Mouse (Mus musculus): ENCODE results near the gene Bpifb2.
"Not testable (repeated sequence)": the region's sequence is repeated elsewhere in the genome, so short reads cannot be mapped to it uniquely, and the experiment has no call there.

The Bpifb2 gene

DNA sequence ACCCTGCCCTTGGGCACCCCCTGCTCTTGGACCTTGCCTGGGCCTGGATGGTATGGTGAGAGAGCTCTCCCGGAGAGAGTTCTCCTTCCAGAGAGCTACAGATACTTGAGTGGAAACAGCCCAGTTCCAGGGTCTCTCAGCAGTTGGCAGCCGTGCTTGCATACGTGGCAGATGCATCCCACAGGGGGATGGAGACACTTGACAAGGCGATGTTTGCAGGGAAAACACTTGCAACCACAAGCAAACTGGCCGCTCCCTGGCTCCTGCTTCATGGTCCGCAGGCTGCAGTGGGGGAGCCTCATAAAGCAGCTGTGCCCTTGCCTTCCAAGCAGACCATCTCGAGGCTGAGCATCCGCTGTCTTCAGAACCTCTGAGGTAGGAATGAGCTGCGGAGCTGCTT, at the start of gene Bpifb2:
TSS of gene Bpifb2 (plus strand) at position 301 of the 400 bp plus-strand sequence.
- no peak for DNase-seq (ENCODE audit: extremely low read depth, insufficient read length, low spot score)

DNA sequence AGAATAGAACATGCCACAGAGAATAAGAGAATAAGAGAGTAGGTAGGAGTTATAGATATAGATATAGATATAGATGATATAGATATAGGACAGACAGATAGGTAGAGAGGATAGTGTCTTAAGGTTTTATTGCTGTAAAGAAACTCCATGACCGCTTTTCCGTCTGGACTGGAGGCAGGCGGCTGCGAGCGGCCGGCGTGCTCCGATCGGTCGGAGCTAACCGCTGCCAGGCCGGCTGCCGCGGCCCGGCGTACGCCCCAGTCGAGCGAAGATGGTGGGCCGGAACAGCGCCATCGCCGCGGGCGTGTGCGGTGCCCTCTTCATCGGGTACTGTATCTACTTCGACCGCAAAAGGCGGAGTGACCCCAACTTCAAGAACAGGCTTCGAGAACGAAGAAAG, 48.9 kb upstream of the Bpifb2 start:
- DNase-seq (ENCODE audit: extremely low read depth, insufficient read length, low spot score): not testable (repeated sequence)

- no peak for DNase-seq (ENCODE audit: extremely low read depth, insufficient read length, low spot score)
Measured at GRCm38 (mm10) chr2:153827171-153827830, 47.5 kb upstream of the Bpifb2 start.

- no peak for DNase-seq (ENCODE audit: extremely low read depth, insufficient read length, low spot score)
Measured at GRCm38 (mm10) chr2:153828704-153829103, 46.1 kb upstream of the Bpifb2 start.

GRCm38 (mm10) chr2:153833291-153833690, 41.6 kb upstream of the Bpifb2 start:
- no peak for DNase-seq (ENCODE audit: extremely low read depth, insufficient read length, low spot score)

DNA sequence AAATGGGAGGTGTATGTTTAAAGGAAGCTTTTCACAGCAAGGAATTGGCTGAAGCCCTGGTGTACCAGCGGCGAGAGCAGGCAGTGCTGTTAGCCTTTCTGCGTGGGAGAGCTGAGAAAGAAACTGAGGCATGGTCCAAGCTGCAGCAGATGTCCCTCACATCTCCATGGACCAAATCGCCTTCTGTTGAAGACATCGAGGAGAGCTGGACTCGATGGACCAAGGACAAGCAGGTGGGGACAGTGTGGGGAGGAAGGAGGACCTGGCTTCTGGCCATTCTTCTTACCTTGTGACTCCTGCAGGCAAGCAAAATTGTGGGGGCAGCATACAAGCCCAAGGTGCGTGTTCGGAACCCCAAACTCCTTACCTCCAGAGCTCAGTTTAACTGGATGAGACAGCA, 32.0 kb upstream of the Bpifb2 start:
- no peak for DNase-seq (ENCODE audit: extremely low read depth, insufficient read length, low spot score)

- DNase-seq (ENCODE audit: extremely low read depth, insufficient read length, low spot score): no peak
Measured at GRCm38 (mm10) chr2:153848389-153848788, 26.5 kb upstream of the Bpifb2 start.

- peak; percentile 19 for DNase-seq (ENCODE audit: extremely low read depth, insufficient read length, low spot score)
Measured at GRCm38 (mm10) chr2:153850351-153851029, 24.4 kb upstream of the Bpifb2 start.

GRCm38 (mm10) chr2:153851030-153851360, 23.9 kb upstream of the Bpifb2 start:
- DNase-seq (ENCODE audit: extremely low read depth, insufficient read length, low spot score): peak; percentile 22

DNA sequence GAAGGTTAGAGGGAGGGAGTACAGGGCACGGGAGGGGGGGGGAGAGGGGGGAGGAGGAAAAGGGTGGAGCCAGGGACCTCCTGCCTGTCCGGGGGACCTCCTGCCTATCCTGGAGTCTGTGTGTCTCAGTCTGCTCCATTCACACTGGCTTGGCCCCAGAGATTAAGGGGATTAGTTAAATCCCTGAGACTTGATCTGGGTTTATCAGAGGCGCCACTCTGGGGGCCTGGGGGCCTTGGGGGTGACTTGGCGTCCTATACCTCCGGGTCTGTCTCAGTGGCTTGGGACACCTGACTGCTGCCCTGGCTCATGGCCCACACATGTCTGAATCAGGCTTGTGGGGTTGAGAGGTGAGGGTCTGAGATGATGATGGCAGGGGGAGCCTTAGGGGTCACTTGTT, 21.3 kb upstream of the Bpifb2 start:
- no peak for DNase-seq (ENCODE audit: extremely low read depth, insufficient read length, low spot score)

DNA sequence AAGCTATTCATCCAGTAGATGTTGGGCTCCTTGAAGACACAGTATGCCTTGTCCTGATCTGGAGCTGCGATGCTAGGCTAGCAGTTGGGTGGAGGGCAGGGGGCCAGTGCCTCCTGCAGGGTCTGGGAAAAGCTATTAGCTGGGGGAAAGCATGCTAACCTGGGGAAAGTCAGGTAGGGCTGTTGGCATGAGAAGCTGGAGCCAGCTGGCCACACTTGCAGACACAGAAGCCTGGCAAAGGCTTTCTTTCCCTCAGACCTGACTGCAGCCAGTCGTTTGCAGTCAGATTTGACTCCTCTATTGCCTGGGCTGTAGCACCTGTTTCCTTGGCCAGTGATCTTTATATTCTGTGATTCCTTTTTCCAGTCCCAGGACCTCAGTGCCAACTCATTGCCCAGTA, 15.3 kb upstream of the Bpifb2 start:
- no peak for DNase-seq (ENCODE audit: extremely low read depth, insufficient read length, low spot score)

- no peak for DNase-seq (ENCODE audit: extremely low read depth, insufficient read length, low spot score)
Measured at GRCm38 (mm10) chr2:153860315-153860714, 14.5 kb upstream of the Bpifb2 start.

- no peak for DNase-seq (ENCODE audit: extremely low read depth, insufficient read length, low spot score)
Measured at GRCm38 (mm10) chr2:153860715-153861114, 14.1 kb upstream of the Bpifb2 start.

DNA sequence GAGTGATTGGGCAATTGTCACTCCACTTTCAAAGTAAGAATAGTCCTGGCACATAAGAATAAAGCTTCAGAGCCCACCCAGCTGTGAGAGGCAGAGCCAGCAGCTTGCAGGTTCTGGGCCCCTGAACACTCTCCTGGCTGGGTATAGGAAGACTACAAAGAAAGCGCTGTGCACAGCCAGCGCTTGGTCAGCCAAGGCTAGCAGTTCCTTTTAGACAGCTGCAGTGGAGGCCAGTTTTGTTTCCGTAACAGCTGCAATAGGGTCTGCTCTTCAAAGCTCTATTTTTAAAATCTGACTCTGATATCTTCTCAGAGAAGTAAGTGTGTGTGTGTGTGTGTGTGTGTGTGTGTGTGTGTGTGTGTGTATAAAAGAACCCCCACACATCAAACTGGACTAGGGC, 12.9 kb upstream of the Bpifb2 start:
- DNase-seq (ENCODE audit: extremely low read depth, insufficient read length, low spot score): no peak

DNA sequence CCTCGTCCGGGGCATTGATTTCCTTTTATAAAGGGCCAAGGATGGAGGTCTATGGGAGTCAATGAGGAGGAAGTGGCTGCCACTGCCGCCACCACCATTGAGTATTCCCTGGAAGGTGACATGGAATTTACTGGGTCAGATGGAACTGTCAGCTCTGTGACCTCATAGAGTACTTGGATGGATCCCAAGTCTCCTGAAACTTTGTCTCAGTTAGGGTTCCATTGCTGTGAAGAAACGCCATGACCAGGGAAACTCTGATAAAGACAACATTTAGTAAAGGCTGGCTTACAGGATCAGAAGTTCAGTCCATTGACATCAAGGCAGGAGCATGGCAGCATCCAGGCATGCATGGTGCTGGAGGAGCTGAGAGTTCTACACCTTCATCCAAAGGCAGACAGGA, 3.9 kb upstream of the Bpifb2 start, which contains the start of gene Sun5:
TSS of gene Sun5 (minus strand) at position 101 of the 400 bp plus-strand sequence.
- no peak for DNase-seq (ENCODE audit: extremely low read depth, insufficient read length, low spot score)

DNA sequence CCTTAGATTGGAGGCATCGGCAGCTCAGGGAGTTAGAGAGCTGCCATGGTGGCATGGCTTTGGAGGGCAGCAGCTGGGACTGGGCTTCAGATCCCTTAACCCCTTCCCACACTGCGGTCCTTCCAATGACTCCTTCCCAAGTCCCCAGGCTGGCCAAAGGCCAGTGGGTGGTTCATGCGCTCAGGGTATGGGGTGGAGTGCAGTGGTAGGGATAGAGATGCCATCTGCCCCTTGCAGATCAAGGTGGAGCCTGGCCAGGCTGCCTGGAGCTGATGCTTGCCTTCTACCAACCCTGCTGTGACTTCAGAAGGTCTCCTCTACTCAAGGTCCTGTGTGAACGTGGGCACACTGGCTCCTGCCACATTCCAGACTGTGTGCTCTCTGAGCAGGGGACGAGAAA, 24.3 kb downstream of the Bpifb2 start:
- DNase-seq (ENCODE audit: extremely low read depth, insufficient read length, low spot score): no peak

DNA sequence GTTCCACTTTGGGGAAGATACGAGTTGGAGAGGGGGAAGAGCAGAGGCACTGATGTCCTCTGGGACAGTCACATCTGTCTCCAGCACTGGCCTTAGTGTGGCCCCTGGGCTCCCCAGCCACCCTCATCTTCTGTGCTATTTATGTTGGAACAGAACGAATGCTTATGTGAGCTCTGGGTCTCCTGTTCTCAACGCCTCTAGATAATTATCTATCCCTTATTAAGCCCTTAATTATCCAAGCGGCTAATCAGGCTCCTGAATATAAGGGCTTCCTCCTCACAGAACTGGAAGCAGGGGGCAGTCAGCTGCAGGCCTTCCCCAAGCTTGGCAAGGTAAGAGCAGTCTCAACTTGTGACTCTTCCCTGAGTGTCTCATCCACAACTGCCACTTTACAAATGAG, 25.2 kb downstream of the Bpifb2 start, which contains the start of gene Bpifb6:
TSS of gene Bpifb6 (plus strand) at position 301 of the 400 bp plus-strand sequence.
- no peak for DNase-seq (ENCODE audit: extremely low read depth, insufficient read length, low spot score)

DNA sequence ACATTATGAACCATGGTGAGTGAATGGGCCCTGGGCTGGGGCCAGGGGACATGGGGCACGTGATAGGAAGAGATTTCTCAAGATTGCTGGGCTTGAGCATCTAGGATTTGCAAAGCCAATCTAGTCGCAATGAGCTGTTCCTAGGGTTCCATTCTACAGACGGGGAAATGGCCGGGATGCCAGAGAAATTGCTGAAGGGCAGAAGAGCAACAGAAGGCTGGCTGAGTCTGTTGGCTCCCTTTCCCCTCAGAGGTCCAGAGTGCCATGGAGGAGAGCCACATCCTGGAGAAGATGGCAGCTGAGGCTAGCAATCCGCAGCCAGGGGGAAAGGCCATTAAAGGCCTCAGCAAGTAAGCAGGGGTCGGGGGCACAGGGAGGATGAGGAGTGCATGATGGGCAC, 27.9 kb downstream of the Bpifb2 start:
- no peak for DNase-seq (ENCODE audit: extremely low read depth, insufficient read length, low spot score)

DNA sequence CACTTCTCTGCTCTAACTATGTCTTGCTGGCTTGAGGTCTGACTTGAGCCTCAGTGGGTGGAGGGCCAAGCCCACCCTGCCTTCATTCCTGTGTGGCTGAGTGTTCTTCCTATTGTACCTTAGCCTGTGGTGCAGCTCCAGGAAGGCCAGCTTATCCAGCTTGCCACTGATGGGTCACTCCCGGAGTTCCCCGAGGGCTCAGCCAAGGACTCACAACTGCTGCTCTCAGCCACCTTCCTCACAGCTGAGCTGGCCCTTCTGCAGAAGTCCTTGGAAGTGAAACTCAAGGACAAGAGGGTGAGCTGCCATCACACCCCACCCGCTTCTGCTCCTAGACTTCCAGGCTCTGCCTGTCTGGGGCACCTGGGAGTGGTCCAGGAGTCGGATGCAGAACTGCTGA, 31.8 kb downstream of the Bpifb2 start:
- no peak for DNase-seq (ENCODE audit: extremely low read depth, insufficient read length, low spot score)

GRCm38 (mm10) chr2:153914151-153914550, 39.3 kb downstream of the Bpifb2 start:
- peak; percentile 73 for DNase-seq (ENCODE audit: extremely low read depth, insufficient read length, low spot score)

DNA sequence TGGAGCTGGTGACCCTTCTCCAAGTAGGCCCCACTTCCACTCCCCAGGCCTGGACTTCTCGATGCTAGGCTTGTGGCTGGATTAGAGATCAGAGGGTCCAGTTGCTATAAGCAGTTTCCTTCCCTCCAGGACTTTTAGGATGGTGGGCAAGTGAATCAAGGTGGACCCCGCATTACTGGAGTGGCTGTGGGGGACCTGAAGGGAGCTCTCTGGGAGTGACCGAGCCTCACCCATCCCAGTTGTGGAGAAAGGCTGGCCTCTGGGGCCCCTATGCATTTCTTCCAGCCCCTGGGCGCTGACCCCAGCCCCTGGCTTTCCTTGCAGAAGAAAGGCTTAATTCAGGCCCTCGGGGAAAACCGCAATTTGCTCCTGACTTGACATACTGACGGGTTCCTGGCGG, 43.1 kb downstream of the Bpifb2 start, which contains the start of gene Bpifb3:
TSS of gene Bpifb3 (plus strand) at position 301 of the 400 bp plus-strand sequence.
- no peak for DNase-seq (ENCODE audit: extremely low read depth, insufficient read length, low spot score)

DNA sequence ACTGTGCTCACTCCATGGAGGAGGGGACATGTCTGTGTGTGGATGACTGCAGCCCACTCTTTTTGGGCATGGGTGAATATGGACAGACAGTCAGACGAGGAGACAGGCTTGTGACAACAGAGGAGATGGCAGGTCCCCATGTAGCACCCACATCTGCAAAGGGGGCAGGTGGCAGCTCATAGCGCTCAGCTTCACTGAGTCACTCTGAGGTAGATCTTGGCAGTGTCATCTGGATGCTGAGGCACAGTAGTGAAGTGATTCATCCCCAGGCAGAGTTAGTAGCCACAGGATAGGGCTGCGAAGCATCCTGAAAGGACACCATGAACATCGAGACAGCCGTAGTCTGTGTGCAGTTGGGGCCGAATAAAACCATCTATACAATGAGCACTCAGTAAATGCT, 46.4 kb downstream of the Bpifb2 start:
- no peak for DNase-seq (ENCODE audit: extremely low read depth, insufficient read length, low spot score)
